Mouse (Mus musculus) heart, postnatal 0 days (tissue): Measurements from ENCODE around the gene Syn3.

Experiments used
- CTCF ChIP-seq: IDR thresholded peaks from 2 replicates; pipeline ENCODE4 v1.5.1; 2016; ENCODE audit warnings: antibody characterized with exemption, control low read depth, low read depth
- EP300 ChIP-seq: IDR thresholded peaks from 2 replicates; pipeline ENCODE4 v1.6.1; 2016; ENCODE audit warnings: antibody characterized with exemption, low read depth

DNA sequence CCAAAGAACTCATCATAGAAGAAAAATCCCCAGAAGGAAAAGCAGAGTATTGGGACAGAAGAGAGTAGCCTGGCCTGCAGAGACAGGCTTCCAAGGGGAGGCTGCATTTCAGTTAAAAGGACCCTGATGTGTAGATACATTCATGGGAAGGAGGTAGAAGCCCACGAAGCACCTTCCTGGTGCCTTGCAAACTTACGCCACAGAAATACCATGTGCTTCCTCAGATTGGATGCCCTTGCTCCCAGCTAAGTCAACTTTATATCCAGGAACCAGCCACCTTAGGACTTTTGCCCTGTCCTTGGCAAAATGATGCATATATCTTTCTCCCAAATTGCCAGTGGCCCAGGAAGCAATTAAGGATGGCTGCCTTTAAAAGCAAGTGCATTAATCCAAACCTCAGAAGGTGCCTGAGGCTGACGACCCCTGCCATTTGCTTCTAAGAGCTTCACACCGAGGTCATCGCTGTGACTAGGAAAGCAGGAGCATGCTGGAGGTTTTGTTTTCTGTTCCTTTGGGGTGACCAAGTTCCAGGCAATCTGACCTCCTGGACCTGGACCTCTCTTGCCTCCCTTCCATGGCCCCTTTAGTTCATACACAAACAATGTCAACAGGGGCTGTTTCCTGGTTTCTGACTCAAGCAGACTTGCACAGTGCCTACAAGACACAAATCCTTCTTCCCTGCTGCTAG lies 167.6 kb downstream of the Syn3 start:
- no peak for TF ChIP-seq CTCF
- TF ChIP-seq EP300, result no peak
